Mouse (Mus musculus) cerebellum, adult 2 months (tissue): Measurements from ENCODE around the gene Map3k14.

Experiments
- CTCF ChIP-seq: fragments of 200-500 bp; IDR thresholded peaks from 2 replicates; pipeline ENCODE4 v1.5.1; 2011; ENCODE audit warnings: low read depth, mild to moderate bottlenecking, control low read depth, low read length, moderate library complexity, borderline replicate concordance; ENCODE audit not compliant: insufficient read depth
- POLR2A ChIP-seq: fragments of 200-500 bp; IDR thresholded peaks from 2 replicates; pipeline ENCODE4 v1.6.1; 2011; ENCODE audit warnings: low read length, control low read depth, borderline replicate concordance; ENCODE audit not compliant: insufficient read depth

- TF ChIP-seq POLR2A (no peak), CTCF (no peak)
These were observed 7.2 kb downstream of the Map3k14 start for GRCm38 (mm10) chr11:103260034-103260433.
